Mouse (Mus musculus): Measurements from ENCODE around the gene Mettl7b. TPM values are rescaled to one million over a fixed set of nuclear protein-coding genes. Genes with fewer than 3 reads are reported as not detected.

Mettl7b gene
- total RNA-seq, 4 experiments from 2014 or later = not detected

GRCm38 (mm10) chr10:128947496-128947895 is 13.3 kb downstream of the Mettl7b start:
- no peak for DNase-seq (ENCODE audit: low spot score)

- DNase-seq (ENCODE audit: low spot score) = no peak
Measured at GRCm38 (mm10) chr10:128945675-128946074, 15.1 kb downstream of the Mettl7b start.

- DNase-seq (ENCODE audit: low spot score) = no peak
Measured at GRCm38 (mm10) chr10:128940475-128941061, 20.2 kb downstream of the Mettl7b start.

GRCm38 (mm10) chr10:128938974-128939373 is 21.8 kb downstream of the Mettl7b start:
- no peak for DNase-seq (ENCODE audit: low spot score)

GRCm38 (mm10) chr10:128938457-128938856 is 22.3 kb downstream of the Mettl7b start:
- peak; percentile 74 for DNase-seq (ENCODE audit: low spot score)

- DNase-seq (ENCODE audit: low spot score) = no peak
Measured at GRCm38 (mm10) chr10:128937756-128938390, 22.9 kb downstream of the Mettl7b start.

- DNase-seq (ENCODE audit: low spot score) = no peak
Measured at GRCm38 (mm10) chr10:128935826-128936440, 24.9 kb downstream of the Mettl7b start.

GRCm38 (mm10) chr10:128934997-128935787 is 25.6 kb downstream of the Mettl7b start:
- DNase-seq (ENCODE audit: low spot score) = no peak

- no peak for DNase-seq (ENCODE audit: low spot score)
Measured at GRCm38 (mm10) chr10:128933976-128934721, 26.6 kb downstream of the Mettl7b start.

- DNase-seq (ENCODE audit: low spot score) = no peak
Measured at GRCm38 (mm10) chr10:128933574-128933973, 27.2 kb downstream of the Mettl7b start, which contains the start of gene Itga7. Itga7 (plus strand) TSS chr10:128933818.

GRCm38 (mm10) chr10:128931441-128931840 is 29.3 kb downstream of the Mettl7b start:
- DNase-seq (ENCODE audit: low spot score) = no peak

GRCm38 (mm10) chr10:128929638-128930378 is 31.0 kb downstream of the Mettl7b start:
- DNase-seq (ENCODE audit: low spot score) = no peak

GRCm38 (mm10) chr10:128928356-128928755 is 32.4 kb downstream of the Mettl7b start:
- DNase-seq (ENCODE audit: low spot score) = no peak

GRCm38 (mm10) chr10:128923935-128924334 is 36.9 kb downstream of the Mettl7b start, which contains the start of gene Bloc1s1:
Bloc1s1 (minus strand) TSS chr10:128924035.
- DNase-seq (ENCODE audit: low spot score) = no peak

- DNase-seq (ENCODE audit: low spot score) = peak; percentile 96
Measured at GRCm38 (mm10) chr10:128923013-128923691, 37.6 kb downstream of the Mettl7b start.

- no peak for DNase-seq (ENCODE audit: low spot score)
Measured at GRCm38 (mm10) chr10:128922822-128923012, 38.1 kb downstream of the Mettl7b start, which contains the start of gene Rdh5. Rdh5 (minus strand) TSS chr10:128922888.

GRCm38 (mm10) chr10:128921883-128922821 is 38.6 kb downstream of the Mettl7b start:
- no peak for DNase-seq (ENCODE audit: low spot score)

- no peak for DNase-seq (ENCODE audit: low spot score)
Measured at GRCm38 (mm10) chr10:128921251-128921650, 39.5 kb downstream of the Mettl7b start.

- no peak for DNase-seq (ENCODE audit: low spot score)
Measured at GRCm38 (mm10) chr10:128920736-128921161, 40.0 kb downstream of the Mettl7b start.
